Mouse (Mus musculus) embryonic facial prominence, embryonic 14.5 days (tissue): ENCODE measurements around the gene Rps16. TPM values are rescaled to one million over a fixed set of nuclear protein-coding genes. Genes with fewer than 3 reads are reported as not detected.

ENCODE experiments used
- ATAC-seq: fragments of 200-750 bp; cut with Nextera tagmentation; 2 replicates; pipeline ENCODE4 v1.8.0; 2017; ENCODE audit warnings: low read depth, moderate number of reproducible peaks, moderate TSS enrichment
- DNase-seq: peaks from one replicate; pipeline ENCODE4 v3.0.0-alpha.2; 2015; ENCODE audit warnings: low spot score
- H3K27ac ChIP-seq: fragments of 300-500 bp; sonication (generic); replicated peaks from 2 replicates; pipeline ENCODE4 v1.5.1; 2014; ENCODE audit warnings: low read depth, mild to moderate bottlenecking, low read length, moderate library complexity
- H3K27me3 ChIP-seq: fragments of 300-500 bp; sonication (generic); replicated peaks from 2 replicates; pipeline ENCODE4 v1.6.1; 2014; ENCODE audit warnings: low read length; ENCODE audit not compliant: control insufficient read depth, insufficient read depth
- H3K36me3 ChIP-seq: fragments of 300-500 bp; sonication (generic); 2 replicates; pipeline ENCODE4 v1.6.1; 2014; ENCODE audit warnings: low read length, mixed read lengths; ENCODE audit not compliant: control insufficient read depth, insufficient read depth
- H3K4me1 ChIP-seq: fragments of 300-500 bp; sonication (generic); 2 replicates; pipeline ENCODE4 v1.6.1; 2014; ENCODE audit warnings: antibody characterized with exemption, low read length; ENCODE audit not compliant: control insufficient read depth, insufficient read depth
- H3K4me2 ChIP-seq: fragments of 300-500 bp; sonication (generic); 2 replicates; pipeline ENCODE4 v1.6.1; 2014; ENCODE audit warnings: low read depth, mild to moderate bottlenecking, low read length, moderate library complexity, mixed read lengths
- H3K4me3 ChIP-seq: fragments of 300-500 bp; sonication (generic); 2 replicates; pipeline ENCODE4 v1.5.1; 2014; ENCODE audit warnings: low read depth, mild to moderate bottlenecking, low read length
- H3K9ac ChIP-seq: fragments of 300-500 bp; sonication (generic); 2 replicates; pipeline ENCODE4 v1.6.1; 2014; ENCODE audit warnings: low read depth, mild to moderate bottlenecking, low read length, moderate library complexity, mixed read lengths
- H3K9me3 ChIP-seq: fragments of 300-500 bp; sonication (generic); 2 replicates; pipeline ENCODE4 v1.6.1; 2016; ENCODE audit warnings: low read length; ENCODE audit not compliant: control insufficient read depth
- WGBS: fragments of 180-500 bp; shearing (Covaris S2); extraction: QIAGEN DNeasy Blood & Tissue Kit; methylation state at CpG from one replicate; pipeline ENCODE4 v1.1.7; 2014; 5-methylcytosine and 5-hydroxymethylcytosine counted together
- polyA plus RNA-seq: library from polyadenylated mRNA; unstranded; fragments of >200 nt; fragmentation: Nextera tagmentation; extraction: Ambion mirVana; gene quantifications from 2 replicates; pipeline ENCODE4 v1.2.1, GENCODE M21; 2014

Rps16 gene
- polyA plus RNA-seq, 1 experiment from 2014 or later, result 1,252 TPM

GRCm38 (mm10) chr7:28338108-28338998, 12.1 kb upstream of the Rps16 start, which contains the start of gene Supt5:
TSS of gene Supt5 (minus strand) at chr7:28338746.
- peak within 1 kb of the TSS; percentile 100 for H3K4me3 ChIP-seq
- H3K4me1 ChIP-seq, result peaks cover 7% of the 10 kb centered on the region
- ATAC-seq (peak; percentile 99), DNase-seq (peak; percentile 100)
- peak within 1 kb of the TSS; percentile 87 for H3K27ac ChIP-seq
- WGBS, result 1% methylated on average over 67 of the region's 77 CpGs
- 0 out of 2 replicates have a peak, but pooled peaks cover 5% of the 10 kb centered on the region for H3K36me3 ChIP-seq
- no peaks in the 10 kb centered on the region for H3K27me3 ChIP-seq
- peak within 1 kb of the TSS; percentile 96 for H3K9ac ChIP-seq
- H3K9me3 ChIP-seq, result no peaks in the 10 kb centered on the region
- peak within 1 kb of the TSS; percentile 88 for H3K4me2 ChIP-seq

DNA sequence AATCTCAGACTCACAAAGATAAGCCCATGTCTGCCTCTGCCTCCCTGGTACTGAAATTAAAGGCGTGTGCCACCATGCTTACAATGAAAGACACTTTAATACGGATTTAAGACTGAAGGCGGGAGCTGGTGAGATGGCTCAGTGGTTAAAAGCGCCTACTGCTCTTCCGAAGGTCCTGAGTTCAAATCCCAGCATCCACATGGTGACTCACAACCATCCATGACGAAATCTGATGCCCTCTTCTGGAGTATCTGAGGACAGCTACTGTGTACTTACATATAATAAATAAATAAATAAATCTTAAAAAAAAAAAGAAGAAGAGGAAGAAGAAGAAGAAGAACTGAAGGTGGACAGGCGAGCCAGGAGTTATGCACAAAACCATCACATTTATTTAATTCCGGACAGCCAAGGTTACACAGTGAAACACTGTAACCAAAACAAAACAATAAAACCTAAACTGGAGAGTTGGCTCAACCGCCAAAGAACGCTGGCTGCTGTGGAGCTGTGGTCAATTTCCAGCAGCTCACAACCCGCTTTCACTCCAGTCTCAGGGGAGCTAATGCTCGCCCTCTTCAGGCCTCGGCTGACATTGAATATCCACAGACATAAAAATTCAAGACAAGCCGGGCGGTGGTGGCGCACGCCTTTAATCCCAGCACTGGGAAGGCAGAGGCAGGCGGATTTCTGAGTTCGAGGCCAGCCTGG, 11.1 kb upstream of the Rps16 start:
- peak overlapping the region; percentile 96 for H3K9ac ChIP-seq
- WGBS, result 74% methylated on average over 19 of the region's 19 CpGs
- DNase-seq, result peak; percentile 53
- peak overlapping the region; percentile 87 for H3K27ac ChIP-seq
- no peak for ATAC-seq
- peak overlapping the region; percentile 88 for H3K4me2 ChIP-seq
- peak overlapping the region; percentile 100 for H3K4me3 ChIP-seq
- H3K36me3 ChIP-seq, result 0 out of 2 replicates have a peak, but pooled peaks cover 5% of the 10 kb centered on the region
- no peaks in the 10 kb centered on the region for H3K27me3 ChIP-seq
- H3K9me3 ChIP-seq, result no peaks in the 10 kb centered on the region
- H3K4me1 ChIP-seq, result peaks cover 7% of the 10 kb centered on the region

- no peak for DNase-seq
- no peak overlapping the region for H3K4me2 ChIP-seq
- H3K9me3 ChIP-seq, result no peaks in the 10 kb centered on the region
- no peak overlapping the region for H3K27ac ChIP-seq
- peaks cover 7% of the 10 kb centered on the region for H3K4me1 ChIP-seq
- no peaks in the 10 kb centered on the region for H3K27me3 ChIP-seq
- no peak for ATAC-seq
- H3K36me3 ChIP-seq, result no peaks in the 10 kb centered on the region
- WGBS, result 42% methylated on average over 7 of the region's 7 CpGs
- no peak overlapping the region for H3K9ac ChIP-seq
- H3K4me3 ChIP-seq, result no peak overlapping the region
Observed at GRCm38 (mm10) chr7:28341381-28341780, 9.1 kb upstream of the Rps16 start.

DNA sequence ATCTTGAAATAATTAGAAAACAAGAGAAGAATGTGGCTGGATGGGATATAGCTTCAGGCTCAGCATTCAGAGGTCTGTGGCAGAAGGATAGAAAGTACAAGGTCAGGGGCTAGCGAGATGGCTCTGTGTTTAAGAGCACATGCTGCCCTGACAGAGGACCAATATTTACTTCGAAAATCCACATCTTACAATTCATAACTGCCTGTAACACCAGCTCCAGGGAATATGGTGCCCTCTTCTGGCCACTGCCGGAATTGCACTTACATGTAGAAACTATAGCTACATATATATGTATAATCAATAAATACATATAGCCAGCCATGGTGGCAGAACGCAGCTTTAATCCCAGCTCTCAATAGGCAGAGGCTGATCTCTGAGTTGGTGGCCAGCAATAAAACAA, 5.8 kb upstream of the Rps16 start:
- DNase-seq (peak; percentile 75), ATAC-seq (no peak)
- Histone ChIP-seq H3K36me3 (no peaks in the 10 kb centered on the region), H3K27me3 (no peaks in the 10 kb centered on the region), H3K9ac (no peak overlapping the region), H3K4me1 (peaks cover 3% of the 10 kb centered on the region), H3K4me2 (no peak overlapping the region), H3K4me3 (no peak overlapping the region), H3K27ac (no peak overlapping the region), H3K9me3 (no peaks in the 10 kb centered on the region)
- WGBS, result 3% methylated on average over 4 of the region's 4 CpGs

DNA sequence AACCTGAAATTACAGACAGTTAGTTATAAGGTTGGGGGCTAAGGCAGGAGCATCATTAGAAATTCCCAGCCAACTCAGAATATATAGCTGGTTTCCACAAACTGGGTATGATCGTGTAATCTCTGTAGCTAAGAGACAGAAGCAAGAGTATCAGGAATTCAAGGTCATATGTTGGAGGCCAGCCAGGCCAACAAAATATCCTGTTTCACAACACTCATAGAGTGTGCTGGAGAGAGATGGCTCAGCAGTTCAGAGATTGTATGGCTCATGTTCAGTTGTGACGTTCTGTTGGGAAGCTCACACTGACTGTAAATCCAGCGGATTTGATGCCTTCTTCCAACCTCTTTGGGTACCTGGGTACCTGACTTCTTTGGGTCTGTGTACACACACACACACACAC, 2.7 kb upstream of the Rps16 start:
- H3K27ac ChIP-seq, result no peak overlapping the region
- peaks cover 11% of the 10 kb centered on the region for H3K36me3 ChIP-seq
- H3K27me3 ChIP-seq, result no peaks in the 10 kb centered on the region
- ATAC-seq, result no peak
- H3K9ac ChIP-seq, result no peak overlapping the region
- H3K4me1 ChIP-seq, result peaks cover 14% of the 10 kb centered on the region
- no peak overlapping the region for H3K4me3 ChIP-seq
- DNase-seq, result no peak
- H3K4me2 ChIP-seq, result no peak overlapping the region
- no peaks in the 10 kb centered on the region for H3K9me3 ChIP-seq
- 69% methylated on average over 3 of the region's 3 CpGs for WGBS

GRCm38 (mm10) chr7:28348601-28349000, 1.9 kb upstream of the Rps16 start:
- Histone ChIP-seq H3K9me3 (no peaks in the 10 kb centered on the region), H3K4me3 (no peak overlapping the region), H3K36me3 (peaks cover 20% of the 10 kb centered on the region), H3K27ac (no peak overlapping the region), H3K9ac (no peak overlapping the region), H3K4me2 (no peak overlapping the region), H3K27me3 (no peaks in the 10 kb centered on the region), H3K4me1 (peaks cover 14% of the 10 kb centered on the region)
- WGBS, result 82% methylated on average over 7 of the region's 7 CpGs
- DNase-seq (no peak), ATAC-seq (no peak)

DNA sequence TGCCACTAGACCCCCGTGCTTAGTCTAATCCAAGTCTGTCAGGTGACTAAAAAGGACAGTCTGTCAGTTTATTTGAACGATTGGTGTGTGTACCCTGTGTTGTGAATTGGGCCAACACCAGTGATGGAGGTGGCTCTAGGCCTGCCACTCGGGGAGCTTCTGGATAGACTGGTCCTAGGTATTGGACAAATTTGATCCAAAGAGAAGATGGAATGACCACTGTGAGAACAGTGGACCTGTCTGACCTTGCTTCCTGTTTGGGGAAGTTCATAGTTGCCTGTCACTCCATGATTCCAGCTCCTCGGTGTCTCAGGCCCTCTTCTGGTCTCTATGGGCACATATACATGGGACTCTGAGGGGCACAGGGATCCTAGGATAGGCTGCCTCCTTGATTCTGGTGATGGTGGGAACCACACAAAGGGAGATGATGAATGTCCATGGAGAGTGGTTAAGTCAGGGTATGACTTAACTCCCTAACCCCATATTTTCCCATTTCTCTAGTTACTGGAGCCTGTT, 1.3 kb downstream of the Rps16 start:
- 32% methylated on average over 4 of the region's 4 CpGs for WGBS
- ATAC-seq (no peak), DNase-seq (no peak)
- H3K9ac ChIP-seq, result peak overlapping the region; percentile 98
- H3K4me3 ChIP-seq, result peak overlapping the region; percentile 91
- H3K27ac ChIP-seq, result no peak overlapping the region
- H3K4me2 ChIP-seq, result peak overlapping the region; percentile 63
- H3K36me3 ChIP-seq, result peaks cover 44% of the 10 kb centered on the region
- H3K4me1 ChIP-seq, result peaks cover 16% of the 10 kb centered on the region; the same call in 1 of the 2 replicates
- no peaks in the 10 kb centered on the region for H3K9me3 ChIP-seq
- H3K27me3 ChIP-seq, result no peaks in the 10 kb centered on the region

GRCm38 (mm10) chr7:28353267-28353666, 2.8 kb downstream of the Rps16 start:
- WGBS, result 93% methylated on average over 2 of the region's 2 CpGs
- H3K27me3 ChIP-seq, result no peaks in the 10 kb centered on the region
- ATAC-seq (no peak), DNase-seq (no peak)
- no peak overlapping the region for H3K27ac ChIP-seq
- no peaks in the 10 kb centered on the region for H3K9me3 ChIP-seq
- H3K36me3 ChIP-seq, result peaks cover 44% of the 10 kb centered on the region
- no peak overlapping the region for H3K4me3 ChIP-seq
- H3K9ac ChIP-seq, result no peak overlapping the region
- H3K4me2 ChIP-seq, result no peak overlapping the region
- peaks cover 28% of the 10 kb centered on the region; the same call in 1 of the 2 replicates for H3K4me1 ChIP-seq
